Mouse (Mus musculus) layer of hippocampus, adult 2 months (tissue): Measurements from ENCODE around the gene Cd200. TPM values are rescaled to one million over a fixed set of nuclear protein-coding genes. Genes with fewer than 3 reads are reported as not detected.
"Not testable (repeated sequence)": the region's sequence is repeated elsewhere in the genome, so short reads cannot be mapped to it uniquely, and the experiment has no call there.

Experiments
- DNase-seq, 2 experiments: peaks; one replicate each; pipeline ENCODE4 v3.0.0; 2022; ENCODE audit warnings: low spot score in 2 of 2
- H3K27ac ChIP-seq: fragments of 200-600 bp; 2 replicates; pipeline ENCODE4 v1.8.1; 2022
- H3K4me3 ChIP-seq: fragments of 200-600 bp; 2 replicates; pipeline ENCODE4 v1.8.1; 2022; ENCODE audit warnings: mild to moderate bottlenecking
- CTCF ChIP-seq: fragments of 200-600 bp; conservative IDR thresholded peaks from 2 replicates; pipeline ENCODE4 v1.8.1; 2022; ENCODE audit warnings: antibody characterized with exemption, mild to moderate bottlenecking, moderate library complexity
- total RNA-seq, 2 experiments: library from RNA; stranded (reverse); gene quantifications; 2 replicates each; pipeline ENCODE4 v1.2.3; 2021

Gene Cd200
- total RNA-seq, 2 experiments from 2014 or later: 75.7 to 76.2 TPM

GRCm38 (mm10) chr16:45374074-45374473 lies 34.8 kb downstream of the Cd200 start:
- TF ChIP-seq CTCF: no peak
- no peak for DNase-seq

DNA sequence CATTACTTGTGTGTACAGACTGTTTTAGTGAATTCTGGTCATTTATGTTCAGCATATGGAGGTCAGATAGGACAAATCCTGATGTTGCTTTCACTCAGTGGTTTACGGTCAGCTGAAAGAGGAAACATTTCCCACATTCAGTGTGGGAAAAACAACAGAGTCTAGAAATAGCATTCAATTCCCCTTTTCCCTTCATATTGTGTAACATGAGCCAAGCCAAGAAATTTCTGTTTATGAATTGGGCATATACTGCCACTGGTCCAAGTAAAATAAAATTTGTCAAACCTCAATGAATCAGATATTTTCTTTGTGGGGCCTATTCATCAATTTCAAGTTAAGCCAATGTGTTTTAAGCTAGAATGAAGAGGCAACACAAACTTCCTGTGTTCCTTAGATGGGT lies 37.8 kb downstream of the Cd200 start:
- Histone ChIP-seq H3K4me3 (no peak overlapping the region), H3K27ac (no peak overlapping the region)
- DNase-seq: no peak
- TF ChIP-seq CTCF: no peak

More at GRCm38 (mm10) chr16:45374074-45374473, 34.8 kb downstream of the Cd200 start:
- no peak overlapping the region for H3K4me3 ChIP-seq
- no peak overlapping the region for H3K27ac ChIP-seq

GRCm38 (mm10) chr16:45369285-45369965 lies 39.4 kb downstream of the Cd200 start:
- TF ChIP-seq CTCF: no peak
- Histone ChIP-seq H3K4me3 (no peak overlapping the region), H3K27ac (no peak overlapping the region)
- DNase-seq: no peak

DNA sequence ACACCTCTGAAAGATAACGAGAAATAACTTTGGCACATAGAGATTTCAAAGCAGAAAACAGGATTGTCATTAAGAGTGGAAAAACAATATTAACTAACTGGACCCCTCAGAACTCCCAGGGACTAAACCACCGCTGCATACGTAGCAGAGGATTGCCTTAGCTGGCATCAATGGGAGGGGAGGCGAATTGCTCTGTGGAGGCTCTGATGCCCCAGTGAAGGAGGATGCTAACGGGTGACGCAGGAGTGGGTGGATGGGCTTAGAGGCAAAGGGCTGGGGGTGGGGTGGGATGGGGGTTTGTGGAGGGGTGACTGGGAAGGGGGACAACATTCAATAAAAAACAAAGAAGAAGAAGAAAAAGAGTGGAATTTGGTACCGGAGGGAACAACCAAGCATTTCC lies 42.7 kb downstream of the Cd200 start:
- no peak overlapping the region for H3K27ac ChIP-seq
- no peak for TF ChIP-seq CTCF
- DNase-seq: no peak
- no peak overlapping the region for H3K4me3 ChIP-seq

- no peak for DNase-seq
- Histone ChIP-seq H3K27ac (no peak overlapping the region), H3K4me3 (no peak overlapping the region)
- no peak for TF ChIP-seq CTCF
Measured at GRCm38 (mm10) chr16:45365353-45365752, 43.5 kb downstream of the Cd200 start.

DNA sequence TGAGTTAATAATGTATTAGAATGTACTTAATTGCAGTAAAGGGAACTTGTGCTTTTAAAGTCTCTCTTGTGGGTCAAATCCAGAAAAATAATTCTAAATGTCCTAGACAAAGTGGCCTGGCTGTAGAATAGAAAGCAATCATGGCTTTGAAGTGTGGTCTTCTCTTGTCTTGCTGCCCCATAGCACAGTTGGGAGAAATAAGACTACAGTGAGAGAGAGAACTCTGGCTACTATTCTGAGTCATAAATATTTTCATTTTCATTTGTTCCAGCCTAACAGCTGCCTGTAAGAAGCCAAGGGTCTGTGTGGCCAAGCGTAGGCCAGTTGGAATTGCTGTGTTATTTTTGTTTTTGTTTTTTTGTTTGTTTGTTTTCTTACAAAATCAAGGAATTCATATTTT lies 44.2 kb downstream of the Cd200 start:
- no peak for TF ChIP-seq CTCF
- DNase-seq: no peak

DNA sequence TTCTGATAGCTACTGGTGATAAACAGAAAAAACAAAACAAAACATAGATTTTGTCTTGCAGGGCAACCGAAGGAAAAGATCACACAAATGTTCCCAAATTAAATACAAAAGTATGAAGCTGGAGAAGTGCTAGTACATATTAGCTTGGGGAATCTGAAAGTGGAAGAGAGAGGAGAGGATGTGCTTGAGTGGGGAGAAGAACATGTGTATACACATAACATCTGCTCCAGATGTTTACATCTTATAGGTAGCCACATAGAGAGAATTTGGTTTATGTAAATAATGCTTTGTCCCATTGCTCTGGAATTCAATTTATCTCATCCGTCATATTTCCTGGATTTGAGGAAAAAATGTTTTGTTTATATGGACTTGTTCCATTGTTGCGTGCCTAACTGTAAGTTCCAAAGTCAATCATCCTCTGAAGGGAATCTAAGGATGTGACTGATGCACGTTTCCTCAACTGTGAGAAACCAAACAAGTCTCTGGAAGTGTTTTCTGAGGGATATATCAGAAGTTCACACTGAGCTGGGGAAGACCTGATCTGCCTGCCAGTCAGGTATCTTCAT lies 45.3 kb downstream of the Cd200 start:
- TF ChIP-seq CTCF: no peak
- H3K27ac ChIP-seq: no peak overlapping the region
- no peak overlapping the region for H3K4me3 ChIP-seq
- DNase-seq: no peak

More for the DNA sequence above, 44.2 kb downstream of the Cd200 start:
- Histone ChIP-seq H3K27ac (no peak overlapping the region), H3K4me3 (no peak overlapping the region)

- no peak for TF ChIP-seq CTCF
- Histone ChIP-seq H3K27ac (no peak overlapping the region), H3K4me3 (no peak overlapping the region)
- no peak for DNase-seq
Measured at GRCm38 (mm10) chr16:45361450-45361849, 47.4 kb downstream of the Cd200 start.

DNA sequence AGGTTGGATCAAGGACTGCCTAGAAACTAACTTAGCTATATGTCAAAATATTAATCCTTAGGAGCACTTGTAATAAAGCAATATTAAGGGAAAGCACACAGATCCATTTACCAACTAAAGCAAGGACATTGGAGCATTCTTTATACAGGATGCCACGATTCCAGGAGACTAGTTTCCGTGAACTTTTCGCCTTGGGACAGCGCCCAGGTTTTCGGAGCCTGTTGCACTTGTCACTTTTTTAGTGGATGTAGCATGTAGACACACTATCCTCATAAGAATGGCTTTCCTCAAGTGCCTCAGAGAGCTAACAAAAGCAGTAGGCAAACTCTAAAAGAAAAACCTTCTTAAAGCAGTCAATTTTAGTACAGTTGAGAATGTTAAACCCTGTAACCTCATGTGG lies 50.4 kb downstream of the Cd200 start:
- H3K4me3 ChIP-seq, H3K27ac ChIP-seq, DNase-seq: not testable (repeated sequence)

DNA sequence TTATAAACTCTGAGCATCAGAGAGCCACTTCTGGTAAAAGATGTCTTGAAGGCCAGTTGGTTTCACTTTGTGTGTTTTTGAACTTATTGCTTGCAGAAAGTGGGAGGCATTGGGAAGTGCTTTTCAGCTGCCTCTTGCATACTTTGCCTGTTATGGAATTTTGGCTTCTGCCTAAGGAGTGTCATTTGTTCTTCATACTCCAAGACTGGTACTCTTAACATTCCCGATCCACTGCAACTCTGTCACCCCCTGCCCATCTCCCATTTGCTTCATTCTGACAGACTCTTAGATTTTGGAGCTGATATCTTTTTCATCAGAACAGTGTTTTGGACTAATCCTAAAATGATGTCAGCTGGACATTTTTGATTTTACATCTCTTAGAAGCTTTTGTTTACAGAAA lies 51.7 kb downstream of the Cd200 start:
- no peak for TF ChIP-seq CTCF

GRCm38 (mm10) chr16:45352875-45353274 lies 56.0 kb downstream of the Cd200 start:
- Histone ChIP-seq H3K4me3 (no peak overlapping the region), H3K27ac (no peak overlapping the region)
- no peak for DNase-seq
- TF ChIP-seq CTCF: no peak

More for the DNA sequence above, 51.7 kb downstream of the Cd200 start:
- Histone ChIP-seq H3K27ac (no peak overlapping the region), H3K4me3 (no peak overlapping the region)
- no peak for DNase-seq

- Histone ChIP-seq H3K4me3 (no peak overlapping the region), H3K27ac (no peak overlapping the region)
- no peak for TF ChIP-seq CTCF
- no peak for DNase-seq
Measured at GRCm38 (mm10) chr16:45350767-45351166, 58.1 kb downstream of the Cd200 start.

DNA sequence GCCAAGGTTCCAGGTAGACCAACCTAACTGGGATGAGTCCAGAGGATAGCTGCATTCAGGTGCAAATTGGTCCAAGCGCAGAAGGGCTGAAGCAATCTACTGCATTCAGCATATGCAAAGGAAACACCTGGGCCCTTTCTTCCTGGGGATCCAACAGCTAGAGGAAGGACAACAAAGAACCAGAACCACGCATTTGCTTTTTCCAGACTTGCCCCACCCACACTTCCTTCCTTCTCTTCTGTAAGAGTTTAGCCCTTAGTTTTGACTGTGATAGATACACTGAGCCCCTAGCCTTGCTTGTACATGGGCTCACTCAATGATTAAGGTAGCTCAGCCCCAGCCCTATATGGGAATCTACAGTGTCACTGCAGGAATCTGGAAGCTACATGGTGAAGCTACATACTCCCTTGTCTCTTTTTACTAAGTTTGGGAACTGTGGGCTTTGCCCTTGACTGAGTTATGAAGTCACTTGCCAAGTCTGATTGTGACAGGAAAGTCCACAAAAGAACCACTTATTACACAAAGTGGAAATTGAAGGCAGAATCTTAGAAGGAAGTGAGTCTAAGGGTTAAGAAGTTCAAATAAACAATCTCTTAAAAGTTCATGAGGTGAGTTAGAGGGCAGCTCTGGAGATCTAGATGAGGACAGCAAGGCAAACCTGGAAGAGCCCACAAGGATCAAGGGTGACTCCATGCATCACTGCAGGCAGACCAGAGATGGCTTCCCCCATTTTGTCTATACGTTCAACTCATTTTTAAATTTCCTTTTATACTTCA lies 59.1 kb downstream of the Cd200 start:
- no peak for DNase-seq

GRCm38 (mm10) chr16:45348238-45348637 lies 60.6 kb downstream of the Cd200 start:
- H3K27ac ChIP-seq, DNase-seq, H3K4me3 ChIP-seq: not testable (repeated sequence)

More for the DNA sequence above, 59.1 kb downstream of the Cd200 start:
- 0 out of 2 replicates have a peak overlapping the region, but pooled peaks have one; percentile 1 for H3K27ac ChIP-seq
- TF ChIP-seq CTCF: no peak
- H3K4me3 ChIP-seq: no peak overlapping the region
